Mouse (Mus musculus) heart, embryonic 16.5 days (tissue): ENCODE results near the gene G430095P16Rik. TPM values are rescaled to one million over a fixed set of nuclear protein-coding genes. Genes with fewer than 3 reads are reported as not detected.
A peak's percentile ranks its signal among the peaks of the same experiment; 100 is the strongest.

Experiments used
- ATAC-seq: fragments of 200-750 bp; cut with Nextera tagmentation; replicated peaks from 2 replicates; pipeline ENCODE4 v1.8.0; 2017; ENCODE audit warnings: moderate number of reproducible peaks; ENCODE audit not compliant: insufficient read depth, low FRiP score; ENCODE audit errors: extremely low read depth
- H3K27ac ChIP-seq: fragments of 300-500 bp; sonication (generic); 2 replicates; pipeline ENCODE4 v1.5.1; 2014; ENCODE audit warnings: mild to moderate bottlenecking, low read length, control low read depth, moderate library complexity
- H3K27me3 ChIP-seq: fragments of 300-500 bp; sonication (generic); 2 replicates; pipeline ENCODE4 v1.6.1; 2014; ENCODE audit warnings: low read length, mixed read lengths; ENCODE audit not compliant: control insufficient read depth, insufficient read depth
- H3K36me3 ChIP-seq: fragments of 300-500 bp; sonication (generic); 2 replicates; pipeline ENCODE4 v1.6.1; 2014; ENCODE audit not compliant: control insufficient read depth, insufficient read depth
- H3K4me1 ChIP-seq: fragments of 300-500 bp; sonication (generic); 2 replicates; pipeline ENCODE4 v1.6.1; 2014; ENCODE audit warnings: low read length, mixed read lengths; ENCODE audit not compliant: control insufficient read depth, insufficient read depth
- H3K4me2 ChIP-seq: fragments of 300-500 bp; sonication (generic); 2 replicates; pipeline ENCODE4 v1.6.1; 2014; ENCODE audit warnings: low read depth, mild to moderate bottlenecking, control low read depth, low read length
- H3K4me3 ChIP-seq: fragments of 300-500 bp; sonication (generic); 2 replicates; pipeline ENCODE4 v1.5.1; 2014; ENCODE audit warnings: mild to moderate bottlenecking, control low read depth, low read length
- H3K9ac ChIP-seq: fragments of 300-500 bp; sonication (generic); 2 replicates; pipeline ENCODE4 v1.6.1; 2014; ENCODE audit warnings: low read length, control low read depth
- H3K9me3 ChIP-seq: fragments of 300-500 bp; sonication (generic); replicated peaks from 2 replicates; pipeline ENCODE4 v1.6.1; 2016; ENCODE audit warnings: low read length; ENCODE audit not compliant: control insufficient read depth
- WGBS: fragments of 180-500 bp; shearing (Covaris S2); extraction: QIAGEN DNeasy Blood & Tissue Kit; methylation state at CpG from one replicate; pipeline ENCODE4 v1.1.7; 2014; 5-methylcytosine and 5-hydroxymethylcytosine counted together
- polyA plus RNA-seq: library from polyadenylated mRNA; unstranded; fragments of >200 nt; fragmentation: Nextera tagmentation; extraction: Ambion mirVana; gene quantifications from 2 replicates; pipeline ENCODE4 v1.2.1, GENCODE M21; 2015

The G430095P16Rik gene
- polyA plus RNA-seq, 1 experiment from 2014 or later, result 3.1 TPM

- H3K36me3 ChIP-seq, result peaks cover 3% of the 10 kb centered on the region
- peaks cover 5% of the 10 kb centered on the region for H3K4me1 ChIP-seq
- H3K9ac ChIP-seq, result no peak overlapping the region
- ATAC-seq, result no peak
- H3K27me3 ChIP-seq, result peaks cover 12% of the 10 kb centered on the region
- no peak overlapping the region for H3K4me3 ChIP-seq
- no peak overlapping the region for H3K27ac ChIP-seq
- WGBS, result 86% methylated on average over 10 of the region's 10 CpGs
- H3K9me3 ChIP-seq, result no peaks in the 10 kb centered on the region
- H3K4me2 ChIP-seq, result no peak overlapping the region
Measured at GRCm38 (mm10) chr8:84767221-84767620, 44.4 kb downstream of the G430095P16Rik start.

GRCm38 (mm10) chr8:84768343-84769095 is 45.7 kb downstream of the G430095P16Rik start:
- Histone ChIP-seq H3K9me3 (no peaks in the 10 kb centered on the region), H3K4me1 (peaks cover 15% of the 10 kb centered on the region), H3K27me3 (peaks cover 15% of the 10 kb centered on the region), H3K36me3 (peaks cover 3% of the 10 kb centered on the region), H3K4me3 (no peak overlapping the region), H3K27ac (no peak overlapping the region), H3K4me2 (no peak overlapping the region), H3K9ac (no peak overlapping the region)
- 87% methylated on average over 14 of the region's 14 CpGs for WGBS
- ATAC-seq, result no peak

- peaks cover 15% of the 10 kb centered on the region for H3K27me3 ChIP-seq
- no peak overlapping the region for H3K4me3 ChIP-seq
- no peak overlapping the region for H3K4me2 ChIP-seq
- H3K4me1 ChIP-seq, result peaks cover 20% of the 10 kb centered on the region
- no peak for ATAC-seq
- peaks cover 3% of the 10 kb centered on the region for H3K36me3 ChIP-seq
- WGBS, result 93% methylated on average over 8 of the region's 8 CpGs
- H3K9ac ChIP-seq, result no peak overlapping the region
- H3K9me3 ChIP-seq, result no peaks in the 10 kb centered on the region
- no peak overlapping the region for H3K27ac ChIP-seq
Measured at GRCm38 (mm10) chr8:84769324-84769723, 46.5 kb downstream of the G430095P16Rik start.

- no peaks in the 10 kb centered on the region for H3K9me3 ChIP-seq
- no peak overlapping the region for H3K4me2 ChIP-seq
- H3K9ac ChIP-seq, result no peak overlapping the region
- peaks cover 29% of the 10 kb centered on the region for H3K4me1 ChIP-seq
- no peak overlapping the region for H3K4me3 ChIP-seq
- WGBS, result 64% methylated on average over 12 of the region's 12 CpGs
- H3K36me3 ChIP-seq, result peaks cover 3% of the 10 kb centered on the region
- H3K27ac ChIP-seq, result no peak overlapping the region; the same call in 1 of the 2 replicates
- H3K27me3 ChIP-seq, result peaks cover 17% of the 10 kb centered on the region
- ATAC-seq, result no peak
Measured at GRCm38 (mm10) chr8:84770100-84770953, 47.5 kb downstream of the G430095P16Rik start.

GRCm38 (mm10) chr8:84771000-84771687 is 48.3 kb downstream of the G430095P16Rik start:
- H3K27me3 ChIP-seq, result peaks cover 23% of the 10 kb centered on the region
- H3K9me3 ChIP-seq, result no peaks in the 10 kb centered on the region
- no peak for ATAC-seq
- H3K27ac ChIP-seq, result no peak overlapping the region
- peaks cover 3% of the 10 kb centered on the region for H3K36me3 ChIP-seq
- H3K4me3 ChIP-seq, result no peak overlapping the region
- H3K4me2 ChIP-seq, result no peak overlapping the region
- WGBS, result 65% methylated on average over 5 of the region's 5 CpGs
- H3K9ac ChIP-seq, result no peak overlapping the region
- peaks cover 36% of the 10 kb centered on the region for H3K4me1 ChIP-seq

GRCm38 (mm10) chr8:84771941-84772378 is 49.2 kb downstream of the G430095P16Rik start:
- no peak overlapping the region for H3K9ac ChIP-seq
- no peaks in the 10 kb centered on the region for H3K9me3 ChIP-seq
- H3K4me1 ChIP-seq, result peaks cover 36% of the 10 kb centered on the region
- no peak overlapping the region for H3K4me3 ChIP-seq
- 26% methylated on average over 34 of the region's 34 CpGs for WGBS
- H3K27ac ChIP-seq, result no peak overlapping the region
- peaks cover 31% of the 10 kb centered on the region for H3K27me3 ChIP-seq
- peak overlapping the region; percentile 38; the same call in 1 of the 2 replicates for H3K4me2 ChIP-seq
- no peak for ATAC-seq
- peaks cover 3% of the 10 kb centered on the region for H3K36me3 ChIP-seq

- H3K4me1 ChIP-seq, result peaks cover 36% of the 10 kb centered on the region
- no peaks in the 10 kb centered on the region for H3K9me3 ChIP-seq
- peaks cover 38% of the 10 kb centered on the region for H3K27me3 ChIP-seq
- ATAC-seq, result no peak
- WGBS, result 9% methylated on average over 3 of the region's 3 CpGs
- peaks cover 3% of the 10 kb centered on the region for H3K36me3 ChIP-seq
- H3K27ac ChIP-seq, result no peak overlapping the region
- no peak overlapping the region for H3K9ac ChIP-seq
- no peak overlapping the region for H3K4me3 ChIP-seq
- H3K4me2 ChIP-seq, result peak overlapping the region; percentile 38; the same call in 1 of the 2 replicates
Measured at GRCm38 (mm10) chr8:84772628-84773027, 49.8 kb downstream of the G430095P16Rik start.

- Histone ChIP-seq H3K27me3 (peaks cover 42% of the 10 kb centered on the region), H3K4me2 (peak overlapping the region; percentile 68), H3K36me3 (peaks cover 3% of the 10 kb centered on the region; the same call in 1 of the 2 replicates), H3K9ac (peak overlapping the region; percentile 40; the same call in 1 of the 2 replicates), H3K4me1 (peaks cover 36% of the 10 kb centered on the region), H3K27ac (peak overlapping the region; percentile 53), H3K9me3 (no peaks in the 10 kb centered on the region), H3K4me3 (peak overlapping the region; percentile 47)
- ATAC-seq, result no peak
- 10% methylated on average over 9 of the region's 9 CpGs for WGBS
Measured at GRCm38 (mm10) chr8:84773304-84773703, 50.5 kb downstream of the G430095P16Rik start.
